Mouse (Mus musculus): ENCODE measurements at regions not wholly inside any gene's neighbourhood (a gene's known extent, or its start where the extent isn't known, plus 50 kb on each side); places are given as distances from the start of the nearest gene placed in this dataset.

DNA sequence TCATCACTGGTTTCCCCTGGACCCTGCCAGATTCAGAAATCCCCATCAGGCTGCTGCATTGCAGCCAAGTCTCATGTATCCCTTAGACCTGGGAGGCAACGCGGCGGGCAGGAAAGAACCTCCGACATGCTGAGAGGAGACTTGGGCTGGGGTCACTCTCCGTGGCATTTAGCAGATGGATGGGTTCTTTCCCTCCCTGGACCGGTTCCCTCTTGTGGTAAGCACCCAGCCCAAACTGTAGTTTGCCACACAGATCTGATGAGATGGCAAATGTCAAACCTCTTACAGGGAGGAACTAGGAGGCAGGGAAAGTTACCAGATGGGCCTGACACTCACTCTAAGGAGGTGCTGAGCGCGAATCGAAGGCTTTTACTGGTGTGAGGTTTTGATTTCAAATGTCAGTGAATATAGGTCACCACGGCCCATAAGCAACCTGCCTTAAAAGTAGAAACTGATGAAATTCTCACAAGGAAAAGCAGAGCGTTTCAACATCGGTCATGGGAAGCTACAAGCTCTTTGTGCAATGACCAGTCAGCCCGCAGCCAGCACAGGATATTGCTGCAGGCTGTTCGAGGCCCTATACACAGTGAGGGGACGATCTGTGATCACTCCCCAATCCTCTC, 199.9 kb upstream of the Lpp start:
- intact Hi-C loops (cut with DNase I; ENCODE audit: low total_unique reads), result no loop called here
- peak; percentile 12 for DNase-seq

DNA sequence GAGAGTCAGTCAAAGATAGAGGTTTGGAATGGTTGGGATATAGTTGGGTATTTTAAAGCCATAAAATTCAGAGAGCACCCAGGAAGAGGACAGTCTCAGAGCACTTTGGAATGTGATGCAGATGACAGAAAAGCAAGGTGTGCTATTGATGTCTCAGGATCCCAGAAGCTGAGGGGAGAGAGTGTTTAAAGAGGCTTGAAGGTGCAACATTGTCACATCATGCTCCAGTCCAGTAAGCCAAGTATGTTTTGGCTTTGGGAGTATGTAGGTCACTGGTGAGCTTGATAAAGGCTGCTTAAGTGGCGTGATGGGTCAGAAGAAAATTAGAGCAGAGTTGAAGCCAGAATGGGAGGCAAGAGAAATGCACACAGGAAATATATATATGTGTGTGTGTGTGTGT, 201.3 kb upstream of the Lpp start:
- no peak for DNase-seq
- intact Hi-C loops (cut with DNase I; ENCODE audit: low total_unique reads), result no loop called here

DNA sequence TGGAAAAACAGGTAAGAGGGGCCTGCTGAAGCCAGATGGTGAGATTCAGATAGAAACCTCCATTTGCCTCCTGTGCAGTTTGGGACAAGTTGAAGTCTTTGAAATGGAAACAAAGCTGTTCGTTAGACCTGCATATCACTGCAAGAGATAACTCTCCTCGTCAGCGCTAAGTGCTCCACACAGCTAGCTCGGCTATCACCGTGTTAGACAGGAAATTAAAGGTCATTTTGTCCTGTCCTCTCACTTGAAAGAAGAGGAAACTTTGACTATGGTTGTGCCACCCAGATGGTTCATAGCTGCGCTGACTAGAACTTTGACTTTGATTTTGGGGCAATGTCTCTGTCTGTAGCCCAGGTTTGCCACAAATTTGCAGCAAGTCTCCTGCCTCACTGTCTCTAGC, 198.5 kb upstream of the Bcl6 start:
- intact Hi-C loops (cut with DNase I; ENCODE audit: low total_unique reads), result no loop called here
- no peak for DNase-seq

DNA sequence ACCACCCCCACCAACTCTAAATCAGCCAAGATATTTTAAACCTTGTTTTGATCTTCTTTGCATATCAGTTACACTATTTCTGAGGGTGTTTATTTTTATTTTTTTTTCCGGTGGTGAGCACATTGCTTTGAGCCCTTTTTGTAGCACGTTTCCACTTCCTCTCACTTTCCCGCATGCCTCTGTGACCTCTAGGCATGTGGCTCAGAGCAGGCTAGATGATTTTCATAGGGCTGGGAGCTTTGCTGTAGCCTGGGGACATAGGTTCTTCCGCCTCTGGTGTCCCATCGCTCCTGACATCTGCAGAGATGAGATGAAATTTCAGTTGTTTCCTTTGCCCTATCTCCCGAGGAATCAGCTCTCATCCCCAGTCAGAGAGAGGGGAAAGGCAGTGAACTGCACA, 197.3 kb upstream of the Bcl6 start:
- DNase-seq, result no peak
- intact Hi-C loops (cut with DNase I; ENCODE audit: low total_unique reads), result no loop called here

DNA sequence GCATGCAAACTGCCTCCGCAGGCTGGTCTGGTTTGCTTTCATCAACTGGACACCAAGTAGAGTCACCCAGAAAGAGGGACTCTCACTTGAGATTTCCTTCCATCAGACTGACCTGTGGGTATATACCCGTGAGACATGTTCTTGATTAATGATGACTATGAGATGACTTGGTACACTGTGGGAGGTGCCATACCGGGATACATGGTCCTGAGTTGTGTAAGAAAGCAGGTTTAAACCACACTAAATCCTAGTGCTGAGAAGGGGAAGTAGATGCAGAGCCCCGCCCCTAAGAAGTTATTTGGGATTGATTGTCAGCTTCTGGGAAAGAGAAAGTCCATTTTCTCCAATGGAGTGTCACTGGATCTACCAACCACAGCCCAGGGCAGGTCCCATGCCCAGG, 196.2 kb upstream of the Bcl6 start:
- DNase-seq, result no peak
- intact Hi-C loops (cut with DNase I; ENCODE audit: low total_unique reads), result no loop called here

DNA sequence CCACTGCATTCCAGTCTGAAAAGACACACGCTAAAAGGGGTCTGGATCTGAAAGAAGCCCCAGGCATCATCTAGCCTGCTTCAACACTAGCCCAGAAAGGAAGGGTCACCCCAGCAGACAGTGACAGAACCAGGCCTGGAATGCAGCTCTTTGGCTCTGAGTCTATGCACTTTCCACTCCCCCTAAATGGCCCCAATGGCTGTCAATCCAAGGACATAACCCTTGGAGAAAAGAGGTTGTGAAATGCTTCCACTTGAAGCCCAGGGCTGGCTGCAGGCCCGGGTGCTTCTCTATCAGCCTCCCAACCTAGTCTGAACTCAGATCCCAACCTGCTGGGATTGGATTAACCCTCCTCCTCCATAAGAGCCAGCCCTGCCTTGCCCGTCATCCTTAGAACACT, 194.6 kb upstream of the Bcl6 start:
- intact Hi-C loops (cut with DNase I; ENCODE audit: low total_unique reads), result no loop called here

DNA sequence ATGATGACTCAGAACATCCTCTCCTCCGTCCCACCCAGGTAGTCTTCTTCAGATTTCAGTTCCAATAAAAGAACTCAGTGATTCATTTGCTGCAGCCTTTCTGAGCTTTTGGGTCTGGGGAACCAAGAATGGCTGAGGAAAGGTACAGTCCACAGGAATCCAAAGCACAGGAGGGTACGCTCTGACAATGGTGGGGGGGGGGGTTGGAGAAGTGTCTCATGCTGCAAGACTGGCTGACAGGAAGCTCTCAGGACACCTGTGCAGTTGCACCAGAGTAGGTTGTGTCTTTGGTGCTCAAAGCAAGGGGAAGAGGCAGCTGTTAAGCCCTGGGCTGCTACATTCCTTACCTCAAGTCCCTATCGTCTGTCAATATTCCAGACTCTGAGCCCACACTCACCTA, 192.7 kb upstream of the Bcl6 start:
- no peak for DNase-seq
- intact Hi-C loops (cut with DNase I; ENCODE audit: low total_unique reads), result no loop called here

More for the DNA sequence above, 194.6 kb upstream of the Bcl6 start:
- DNase-seq, result peak; percentile 57

DNA sequence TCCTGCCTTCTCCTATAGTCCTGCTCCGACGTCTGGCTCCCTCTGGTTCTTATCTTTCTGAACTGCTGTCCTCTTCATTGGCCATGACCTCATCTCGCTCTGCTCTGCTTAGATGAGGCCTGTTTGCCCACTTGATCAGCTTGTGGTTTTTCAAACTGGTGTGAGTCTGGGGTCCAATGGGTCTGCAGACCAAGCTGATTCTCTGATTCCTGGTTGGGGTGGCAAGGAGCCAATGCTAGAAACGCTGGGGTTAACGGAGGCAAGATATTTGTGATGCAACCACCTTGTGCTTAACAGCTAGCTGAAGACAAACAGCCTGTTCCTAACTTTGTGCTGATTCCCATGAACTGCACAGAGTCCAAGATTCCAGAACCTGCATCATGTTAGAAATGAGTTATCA, 192.0 kb upstream of the Bcl6 start:
- intact Hi-C loops (cut with DNase I; ENCODE audit: low total_unique reads), result no loop called here
- DNase-seq, result no peak

DNA sequence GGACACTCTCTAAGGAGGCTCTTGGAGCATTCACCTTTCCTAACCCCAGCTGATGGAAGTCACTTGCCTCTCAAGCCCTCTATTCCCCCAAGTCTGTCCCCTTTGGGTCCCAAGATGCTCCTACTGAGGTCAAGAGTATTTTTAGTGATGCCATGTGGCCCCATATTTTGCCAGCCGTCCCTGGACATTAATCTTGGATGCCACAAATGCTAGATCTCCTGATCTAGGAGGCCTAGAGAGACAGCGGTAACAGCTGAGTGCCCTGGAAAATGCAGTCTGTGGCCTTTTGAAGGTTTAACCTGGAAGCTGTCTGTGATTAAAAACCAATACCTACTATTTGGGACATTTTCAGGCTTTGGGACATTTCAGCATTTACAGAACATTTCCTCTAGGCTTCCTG, 188.9 kb upstream of the Bcl6 start:
- intact Hi-C loops (cut with DNase I; ENCODE audit: low total_unique reads), result no loop called here
- no peak for DNase-seq

DNA sequence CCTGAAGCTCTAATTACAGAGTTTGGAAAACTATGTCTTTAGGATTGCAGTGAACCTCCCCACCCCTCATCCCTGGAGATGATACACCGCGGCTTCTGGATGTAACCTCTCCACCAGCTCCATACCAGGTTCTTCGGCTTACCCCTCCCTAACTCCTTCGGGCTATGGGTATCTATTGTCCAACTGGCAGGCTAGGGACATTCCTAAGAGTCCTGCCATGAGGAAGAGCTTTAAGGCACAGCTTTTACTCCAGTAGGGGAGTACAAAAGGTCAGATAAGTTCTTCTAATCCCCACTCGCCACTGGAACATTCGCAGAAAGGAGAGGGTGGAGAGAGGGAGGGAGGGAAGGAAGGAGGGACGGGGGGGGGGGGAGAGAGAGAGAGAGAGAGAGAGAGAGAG, 188.5 kb upstream of the Bcl6 start:
- DNase-seq, result no peak
- intact Hi-C loops (cut with DNase I; ENCODE audit: low total_unique reads), result no loop called here

DNA sequence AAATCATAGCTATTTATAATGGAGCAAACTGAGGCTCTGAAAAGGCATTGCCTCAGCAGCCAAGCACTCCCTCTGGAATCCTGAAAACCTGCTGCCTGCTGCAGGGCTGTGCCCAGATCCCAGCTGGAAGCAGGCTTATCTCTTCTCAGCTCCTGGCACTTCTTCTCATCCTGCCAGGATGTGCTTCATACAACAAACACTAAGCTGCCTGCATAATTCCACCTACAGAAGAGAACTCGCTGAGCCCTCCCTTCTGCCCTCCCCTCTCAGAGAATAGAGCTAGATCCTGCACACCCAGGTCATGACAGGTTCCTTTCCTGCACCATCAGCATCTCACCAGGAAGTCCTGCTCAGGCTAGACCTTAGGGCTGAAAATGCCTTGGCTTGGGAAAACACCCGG, 187.4 kb upstream of the Bcl6 start:
- intact Hi-C loops (cut with DNase I; ENCODE audit: low total_unique reads), result no loop called here

DNA sequence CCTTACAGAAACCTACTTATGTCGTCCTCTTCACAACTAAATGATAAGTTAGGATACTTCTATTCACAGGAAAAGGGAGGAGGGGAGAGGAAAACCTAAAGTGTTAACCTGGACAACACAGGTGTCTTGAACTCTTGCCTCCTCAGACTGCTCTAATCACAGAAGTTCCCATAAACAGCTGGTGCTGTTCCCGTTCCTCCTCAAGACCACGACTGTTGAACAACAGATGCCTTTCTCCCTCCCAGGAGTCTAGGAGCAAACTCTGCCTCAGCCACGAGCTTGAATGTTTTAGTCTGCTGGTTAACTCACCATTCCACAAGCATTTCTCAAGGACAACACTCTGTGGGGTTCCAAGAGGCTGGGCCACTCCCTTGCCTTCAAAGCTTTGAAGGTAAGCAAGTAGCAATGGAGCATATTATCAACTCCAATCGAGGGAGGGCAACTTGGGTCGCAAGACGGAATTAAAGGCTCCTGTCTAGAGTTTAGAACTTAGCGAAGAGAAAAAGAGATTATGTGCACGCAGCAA, 186.6 kb upstream of the Bcl6 start:
- DNase-seq, result no peak
- intact Hi-C loops (cut with DNase I; ENCODE audit: low total_unique reads), result no loop called here

More for the DNA sequence above, 187.4 kb upstream of the Bcl6 start:
- DNase-seq, result no peak

DNA sequence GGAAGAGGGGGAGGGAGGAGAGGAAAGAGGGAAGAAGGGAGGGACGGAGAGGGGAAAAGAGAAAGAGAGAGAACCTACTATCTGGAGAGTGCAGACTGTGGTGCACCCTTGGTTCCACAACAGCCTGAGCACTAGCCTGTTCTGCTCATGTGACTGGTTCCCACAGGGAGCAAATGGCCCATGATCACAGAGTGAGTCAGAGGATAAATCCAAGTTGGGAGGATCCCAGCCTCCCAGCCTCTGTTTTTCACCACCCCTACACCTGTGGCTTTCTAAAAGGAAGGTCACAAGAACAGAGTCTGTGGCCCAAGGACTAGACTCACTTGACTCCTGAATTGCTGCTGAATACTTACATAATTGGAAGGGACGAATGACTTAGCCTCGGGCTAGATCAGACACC, 185.9 kb upstream of the Bcl6 start:
- intact Hi-C loops (cut with DNase I; ENCODE audit: low total_unique reads), result no loop called here
- no peak for DNase-seq

DNA sequence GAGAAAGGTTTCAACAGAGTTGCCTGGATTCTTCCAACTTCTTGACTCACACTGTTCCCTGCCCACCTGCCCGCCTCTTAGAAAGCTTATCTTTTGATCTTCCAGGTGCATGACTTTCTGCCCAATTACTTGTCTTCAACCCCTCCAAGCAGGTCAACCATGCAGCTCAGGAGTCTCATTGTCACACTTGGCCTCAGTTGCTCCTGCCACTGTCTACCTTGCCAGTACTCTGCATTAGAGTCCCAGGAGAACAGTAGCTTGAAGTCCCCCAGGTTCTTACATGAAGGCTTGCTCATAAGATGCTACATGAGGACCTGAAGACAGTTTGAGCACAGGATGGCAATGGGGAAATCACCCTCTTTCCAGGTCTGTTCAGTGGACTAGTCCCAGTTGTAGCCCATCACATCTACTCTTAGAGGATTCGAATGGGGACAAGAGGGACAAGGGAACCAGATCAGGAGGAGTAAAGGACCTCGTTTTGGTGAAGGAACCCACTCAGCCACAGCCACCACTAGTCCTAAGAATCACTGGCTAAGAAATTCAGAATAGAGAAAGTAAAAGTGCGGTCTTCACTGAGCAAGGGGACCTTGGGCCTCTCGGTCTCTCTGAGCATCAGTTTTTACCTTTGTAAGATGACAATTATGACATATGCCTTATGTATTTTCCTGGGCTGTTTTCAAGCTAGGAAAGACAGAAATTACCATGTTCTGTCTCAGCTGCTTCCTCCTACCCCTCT, 185.3 kb upstream of the Bcl6 start:
- no peak for DNase-seq
- intact Hi-C loops (cut with DNase I; ENCODE audit: low total_unique reads), result no loop called here

DNA sequence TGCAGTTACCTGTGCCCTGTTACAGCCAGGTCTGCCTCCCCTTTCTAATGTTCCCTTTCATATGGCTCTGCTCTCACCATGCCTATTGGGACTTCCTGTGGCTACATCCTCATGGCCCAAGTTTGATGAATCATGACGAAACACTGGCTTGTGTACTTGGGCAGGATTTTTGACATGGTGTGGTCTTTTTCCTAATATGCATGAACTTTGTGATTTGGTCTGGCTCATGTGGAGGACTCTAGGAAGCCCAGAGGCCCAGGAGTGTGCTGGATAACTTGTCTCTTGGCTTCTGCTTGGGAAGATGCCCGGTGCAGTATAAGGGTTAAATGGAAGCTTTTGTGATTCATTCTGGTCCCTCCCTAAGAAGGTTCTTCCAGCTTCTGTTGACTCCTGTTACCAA, 184.0 kb upstream of the Bcl6 start:
- DNase-seq, result no peak
- intact Hi-C loops (cut with DNase I; ENCODE audit: low total_unique reads), result no loop called here

DNA sequence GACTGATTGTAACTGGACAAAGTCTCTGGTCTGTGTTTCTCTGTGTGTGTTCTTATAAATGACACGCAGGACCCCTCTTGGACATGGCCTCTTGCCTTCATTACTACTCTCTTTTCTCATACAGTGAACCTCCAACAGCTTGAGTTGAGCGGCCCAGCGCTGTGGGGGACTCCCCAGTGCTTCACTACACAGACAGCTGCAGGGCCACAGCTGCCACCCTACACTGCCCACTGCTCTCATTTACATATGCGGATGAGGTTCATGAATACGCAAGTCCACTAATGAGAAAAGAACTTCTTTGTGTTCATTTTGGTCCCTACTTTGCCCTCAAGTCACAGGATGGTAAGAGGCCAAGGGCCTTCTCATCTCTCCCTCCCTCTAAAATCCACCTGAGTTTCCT, 183.4 kb upstream of the Bcl6 start:
- no peak for DNase-seq
- intact Hi-C loops (cut with DNase I; ENCODE audit: low total_unique reads), result no loop called here

DNA sequence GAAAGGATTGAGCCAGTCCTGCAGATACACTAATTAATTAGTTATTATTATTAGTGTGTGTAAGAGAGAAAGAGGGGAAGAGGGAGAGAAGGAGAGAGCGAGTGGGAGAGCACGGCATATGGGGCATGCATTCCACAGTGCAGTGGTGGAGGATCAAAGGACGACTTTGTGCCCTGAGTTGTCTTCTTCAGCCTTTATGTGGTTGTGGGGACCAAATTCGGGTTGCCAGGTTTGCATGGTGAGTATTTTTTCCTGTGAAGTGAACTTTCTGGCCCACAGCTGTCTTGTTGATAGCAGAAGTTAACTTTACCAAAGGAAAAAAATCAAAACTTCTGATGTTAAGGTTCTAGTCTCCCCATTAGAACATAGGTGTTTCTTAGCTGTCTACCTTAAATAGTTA, 182.5 kb upstream of the Bcl6 start:
- no peak for DNase-seq
- intact Hi-C loops (cut with DNase I; ENCODE audit: low total_unique reads), result no loop called here

DNA sequence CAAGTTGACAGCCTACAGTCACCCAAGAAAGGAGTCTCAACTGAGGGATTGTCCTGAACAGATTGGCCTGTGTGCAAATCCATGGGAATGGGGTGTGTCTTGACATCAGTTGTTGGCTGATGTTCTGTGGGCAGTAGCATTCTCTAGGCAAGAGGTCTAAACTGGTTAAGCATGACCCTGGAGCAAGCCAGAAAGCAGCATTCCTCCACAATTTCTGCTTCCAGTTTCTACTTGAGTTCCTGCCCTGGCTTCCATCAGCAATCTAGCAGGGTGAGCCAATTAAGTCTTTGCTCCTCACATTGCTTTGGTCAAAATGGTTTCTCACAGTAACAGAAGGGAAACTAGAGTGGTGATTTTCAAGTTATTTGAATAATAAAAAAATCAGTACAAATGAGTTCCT, 177.8 kb upstream of the Bcl6 start:
- DNase-seq, result no peak
- intact Hi-C loops (cut with DNase I; ENCODE audit: low total_unique reads), result no loop called here

DNA sequence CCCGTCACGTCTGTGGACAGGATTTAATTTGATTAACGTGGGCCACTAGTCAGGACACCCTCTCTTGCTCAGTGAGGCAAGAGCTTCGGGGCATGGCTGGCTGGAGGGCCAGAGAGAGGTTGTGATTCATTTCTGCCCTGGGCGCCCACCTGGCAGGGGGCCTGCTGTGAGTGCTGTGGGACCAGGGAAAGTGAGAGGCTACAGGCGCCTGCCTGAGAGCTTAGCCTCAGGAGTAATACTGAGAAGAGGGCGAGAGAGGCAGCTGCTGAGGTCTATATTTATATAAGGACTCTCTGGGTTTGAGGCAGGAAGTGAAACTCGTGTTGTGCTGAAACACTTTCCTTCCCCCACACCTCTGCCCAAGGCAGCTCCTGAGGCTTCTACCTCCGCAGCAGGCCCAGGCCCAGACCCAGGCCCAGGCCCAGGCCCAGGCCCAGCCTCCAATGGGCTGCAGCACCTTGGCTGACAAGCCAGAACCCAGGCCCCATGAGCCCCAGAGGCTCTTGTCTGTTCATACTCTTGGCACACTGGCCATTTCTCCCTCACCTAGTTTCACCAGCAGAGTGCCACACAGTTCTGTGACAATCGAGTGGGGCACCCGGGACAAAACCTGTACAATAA, 176.9 kb upstream of the Bcl6 start:
- no peak for DNase-seq
- intact Hi-C loops (cut with DNase I; ENCODE audit: low total_unique reads), result no loop called here

DNA sequence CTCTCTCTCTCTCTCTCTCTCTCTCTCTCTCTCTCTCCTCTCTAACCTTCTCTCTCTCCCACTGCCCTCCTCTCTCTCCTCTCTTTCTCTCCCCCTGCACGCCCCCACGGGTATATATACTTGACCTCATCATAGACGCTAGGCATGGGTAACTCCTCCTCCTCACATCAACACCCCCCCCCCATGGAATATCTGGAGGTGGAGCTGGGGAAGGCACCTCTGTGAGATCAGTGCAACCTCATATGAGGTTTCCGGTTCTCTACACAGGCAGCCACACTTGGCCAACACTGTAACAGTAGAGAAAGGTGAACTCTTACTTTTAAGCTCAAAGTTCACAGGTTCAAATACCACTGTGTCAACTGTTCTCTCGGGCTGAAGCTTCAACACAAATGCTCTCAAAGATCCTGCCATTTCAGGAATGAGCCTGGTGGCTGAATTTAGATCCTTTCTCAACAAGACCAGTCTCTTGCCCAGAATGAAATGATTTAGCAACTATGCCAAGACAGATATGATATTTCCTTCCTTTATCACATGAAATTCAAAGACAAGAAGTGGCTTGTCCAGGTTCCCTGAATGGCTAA, 172.1 kb upstream of the Bcl6 start:
- intact Hi-C loops (cut with DNase I; ENCODE audit: low total_unique reads), result no loop called here
- no peak for DNase-seq

DNA sequence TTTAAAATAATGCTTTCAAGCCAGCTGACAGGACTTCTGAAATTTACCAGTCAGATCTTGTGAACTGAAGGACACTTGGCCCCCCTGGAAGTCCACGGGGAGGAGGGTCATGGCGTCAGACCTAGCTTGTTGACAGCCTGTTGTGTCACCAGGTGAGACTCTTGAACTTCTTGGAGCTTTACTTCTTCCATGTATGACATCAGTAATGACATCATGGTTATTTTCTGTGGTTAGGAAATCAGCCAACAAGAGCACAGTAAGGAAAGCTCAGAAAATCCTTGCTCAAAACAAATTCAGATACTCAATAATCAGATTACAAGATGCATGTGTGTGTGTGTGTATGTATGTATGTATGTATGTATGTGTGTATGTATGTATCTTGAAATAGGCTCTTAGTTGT, 170.7 kb upstream of the Bcl6 start:
- intact Hi-C loops (cut with DNase I; ENCODE audit: low total_unique reads), result no loop called here
- no peak for DNase-seq

Data from gastrocnemius, postnatal 14 days (tissue).